Mouse (Mus musculus) spleen, postnatal 10 days (tissue): ENCODE measurements around the gene Chst10.
A peak's percentile ranks its signal among the peaks of the same experiment; 100 is the strongest.

Source experiments
- DNase-seq, 2 experiments: peaks; one replicate each; pipeline ENCODE4 v3.0.0; 2021 to 2022; ENCODE audit warnings: low spot score in 2 of 2

Chst10 gene

DNA sequence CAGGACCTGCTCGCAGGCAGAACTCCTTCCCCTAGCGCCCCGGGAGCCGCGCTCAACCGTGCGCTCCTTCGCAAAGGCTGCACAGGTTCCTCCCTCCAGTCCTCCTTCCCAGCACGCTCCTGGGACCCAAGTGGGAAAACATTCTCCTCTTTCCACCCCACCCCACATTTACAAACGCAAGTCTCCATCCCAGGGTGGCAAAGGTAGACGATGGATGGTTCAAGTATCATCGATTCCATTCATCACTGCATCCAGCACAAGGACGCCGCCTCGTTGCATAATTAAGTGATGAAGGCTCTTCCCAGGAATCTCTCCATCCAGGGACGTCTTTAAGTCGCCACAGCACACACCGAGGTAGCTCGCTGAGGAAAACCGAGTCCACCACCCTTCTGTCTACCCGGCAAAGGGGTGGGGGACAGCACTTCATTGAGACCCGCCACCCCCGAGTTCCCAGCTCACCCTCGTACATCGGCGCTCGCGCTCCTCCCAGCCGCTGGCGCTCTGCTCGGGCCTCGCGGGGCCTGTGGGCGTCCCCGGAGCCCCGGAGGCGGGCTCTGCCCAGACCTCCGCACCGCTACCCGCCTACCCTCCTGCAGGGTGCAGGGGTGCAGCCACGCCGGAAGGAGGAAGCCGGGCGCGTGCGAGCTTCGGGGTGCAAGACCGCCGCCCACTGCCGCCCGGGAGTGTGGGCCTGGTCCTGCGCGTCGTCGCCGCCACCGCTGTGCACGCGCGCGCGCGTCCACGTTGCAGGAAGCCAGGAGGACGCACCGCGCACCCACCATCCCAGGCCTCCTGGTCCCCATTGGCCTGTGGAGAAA is at the start of gene Chst10:
Gene Chst10 (minus strand): TSS at position 731 of the 818 bp plus-strand sequence.
- DNase-seq = peak; percentile 48 to 82

DNA sequence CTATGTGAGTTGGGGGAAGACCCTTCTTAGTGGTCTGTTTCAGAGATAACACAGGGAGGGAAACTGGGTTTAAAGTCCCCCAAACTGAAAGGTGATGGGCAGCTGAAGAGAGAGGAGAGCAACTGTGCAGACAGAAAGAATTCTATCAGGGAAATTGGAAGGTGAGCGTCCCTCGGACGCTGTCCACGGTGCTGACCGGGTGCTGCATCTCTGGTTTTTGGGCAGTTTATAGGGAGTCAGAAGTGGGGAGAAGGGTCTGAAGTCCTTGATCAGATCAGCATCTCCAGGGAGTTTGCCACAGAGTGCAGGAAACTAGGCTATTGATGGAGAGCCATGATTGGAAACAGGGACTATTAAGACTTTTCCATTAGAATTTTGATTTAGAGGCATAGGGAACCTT is 41.6 kb upstream of the Chst10 start:
- DNase-seq = peak in 1 of 2 experiments; percentile 32

DNA sequence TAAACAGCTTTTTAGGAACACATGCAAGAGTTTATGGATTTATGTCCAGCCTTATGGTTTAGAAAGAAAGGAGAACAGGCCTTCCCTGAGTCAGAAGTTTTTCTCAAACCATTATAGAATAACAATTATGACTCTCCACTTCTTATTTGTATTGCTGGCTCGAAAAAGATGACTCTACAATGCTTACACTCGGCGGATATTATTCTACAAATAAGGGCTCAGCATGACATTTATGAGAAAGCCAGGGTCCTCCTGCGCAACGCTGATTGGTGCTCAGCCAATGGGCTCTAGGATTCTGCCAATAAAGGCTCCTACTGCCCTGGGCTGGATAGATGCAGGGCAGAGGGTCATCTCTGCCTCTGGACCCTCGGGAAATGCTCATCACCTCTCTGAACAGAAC is 40.9 kb upstream of the Chst10 start, which contains the start of gene Nms:
Gene Nms (plus strand): TSS at position 301 of the 400 bp plus-strand sequence.
- no peak for DNase-seq

DNA sequence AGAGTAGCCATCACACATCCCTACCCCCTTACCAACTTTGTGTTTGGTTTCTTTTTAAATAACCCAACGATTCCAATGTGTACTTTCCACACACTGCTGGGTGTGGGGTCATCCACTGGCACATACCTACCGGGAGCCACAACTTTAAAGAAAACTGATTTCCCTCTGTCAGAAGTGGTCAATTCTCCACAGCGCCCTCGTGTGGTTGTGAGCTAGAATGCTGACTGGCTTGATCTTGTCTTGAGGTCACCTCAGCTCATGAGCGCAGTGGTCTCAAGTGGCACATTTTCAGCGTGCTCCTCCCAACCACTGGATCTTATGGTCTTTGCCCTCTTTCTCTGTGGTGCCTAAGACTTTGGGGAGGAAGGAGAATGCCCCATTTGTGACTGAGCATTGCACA is 38.8 kb upstream of the Chst10 start:
- DNase-seq = peak; percentile 9 to 55

DNA sequence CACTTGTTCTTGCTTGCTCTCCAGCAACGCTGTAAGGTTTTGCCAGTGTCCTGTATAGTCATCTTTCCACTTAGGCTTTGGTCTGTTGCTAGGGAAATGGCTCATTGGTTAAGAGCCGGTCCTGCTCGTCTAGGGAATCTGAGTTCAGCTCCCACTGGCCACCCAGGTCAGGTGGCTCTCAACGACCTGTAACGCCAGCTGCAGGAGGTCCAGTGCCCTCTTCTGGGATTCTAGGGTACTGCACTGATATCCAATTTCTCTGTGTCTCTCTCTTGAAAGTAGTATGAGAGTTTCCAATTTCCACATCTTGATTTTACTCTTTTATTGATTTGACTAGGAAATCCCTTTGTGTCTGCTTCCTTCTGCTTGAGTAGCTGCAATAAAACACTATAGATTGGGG is 36.7 kb upstream of the Chst10 start:
- DNase-seq = peak in 1 of 2 experiments; percentile 33

DNA sequence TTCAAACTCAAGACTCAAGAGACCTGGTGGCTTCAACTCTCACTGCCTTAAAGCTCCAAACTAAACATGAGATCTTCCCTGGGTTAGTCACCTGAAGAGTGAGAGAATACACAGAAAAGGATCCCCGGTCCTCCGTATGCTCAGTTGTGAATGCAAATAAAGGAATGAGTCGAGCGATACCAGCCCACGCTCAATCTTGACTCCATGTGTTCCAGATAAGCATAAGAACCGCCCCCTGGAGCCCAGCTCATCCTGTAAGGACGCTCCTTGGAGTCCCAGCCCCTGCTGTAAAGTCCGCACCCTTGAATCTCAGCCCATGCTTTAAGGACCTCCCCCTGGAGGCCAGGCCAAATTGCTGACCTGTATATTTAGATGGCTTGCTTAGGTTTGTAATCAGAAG is 32.8 kb upstream of the Chst10 start:
- no peak for DNase-seq

DNA sequence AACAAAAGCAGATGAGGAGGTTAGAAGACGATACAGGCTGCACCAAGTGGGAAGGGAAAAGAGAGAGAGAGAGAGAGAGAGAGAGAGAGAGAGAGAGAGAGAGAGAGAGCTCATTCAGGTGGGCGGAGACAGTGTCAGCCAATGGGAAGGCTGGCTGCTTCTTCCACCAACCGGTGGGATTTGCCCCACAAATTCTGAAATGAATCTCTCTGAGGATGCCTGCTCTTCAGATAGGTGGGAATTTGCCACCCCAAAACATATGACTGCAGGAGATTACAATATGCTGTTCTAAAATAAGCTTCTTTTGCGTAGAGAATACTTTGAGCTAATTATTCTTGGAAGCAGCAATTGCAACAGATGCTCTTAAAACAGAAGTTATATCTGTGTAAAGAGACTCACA is 31.5 kb upstream of the Chst10 start:
- DNase-seq = no peak

DNA sequence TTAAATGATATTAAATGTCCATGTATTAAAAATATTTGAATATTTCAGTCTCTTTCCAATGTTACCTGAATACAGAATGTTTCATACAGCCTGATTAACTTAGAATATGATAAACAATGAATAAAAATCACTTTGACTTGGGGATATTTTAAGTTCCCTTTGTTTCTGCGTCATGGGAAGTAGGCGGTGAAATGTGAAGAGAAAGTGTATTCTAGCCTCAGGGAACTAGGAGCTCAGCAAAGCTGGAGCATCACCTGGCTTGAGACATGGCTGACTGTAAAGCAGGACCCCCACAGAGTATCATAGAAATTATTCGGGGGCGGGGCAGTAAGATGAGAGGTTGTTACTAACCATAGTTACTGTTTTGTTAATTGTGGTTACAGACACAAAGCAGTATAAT is 31.0 kb upstream of the Chst10 start:
- no peak for DNase-seq

DNA sequence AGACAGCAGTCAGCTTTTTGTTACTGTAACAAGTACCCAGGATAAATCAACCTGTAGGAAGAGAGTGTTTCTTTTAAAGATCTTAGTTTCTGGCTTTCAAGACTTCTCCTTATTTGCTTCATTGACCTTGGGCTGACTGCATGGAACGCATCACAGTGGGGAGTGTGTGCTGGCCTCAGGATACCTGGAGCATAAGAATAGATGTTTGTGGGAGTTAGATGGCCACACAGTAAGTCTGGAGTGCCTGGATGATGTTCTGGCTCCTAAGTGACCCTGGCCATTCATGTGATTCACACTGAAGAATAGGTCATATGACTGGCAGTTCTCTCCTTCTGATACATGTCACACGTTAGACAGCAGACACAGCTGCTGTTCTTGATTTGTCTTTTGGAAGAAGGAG is 6.0 kb upstream of the Chst10 start:
- no peak for DNase-seq

DNA sequence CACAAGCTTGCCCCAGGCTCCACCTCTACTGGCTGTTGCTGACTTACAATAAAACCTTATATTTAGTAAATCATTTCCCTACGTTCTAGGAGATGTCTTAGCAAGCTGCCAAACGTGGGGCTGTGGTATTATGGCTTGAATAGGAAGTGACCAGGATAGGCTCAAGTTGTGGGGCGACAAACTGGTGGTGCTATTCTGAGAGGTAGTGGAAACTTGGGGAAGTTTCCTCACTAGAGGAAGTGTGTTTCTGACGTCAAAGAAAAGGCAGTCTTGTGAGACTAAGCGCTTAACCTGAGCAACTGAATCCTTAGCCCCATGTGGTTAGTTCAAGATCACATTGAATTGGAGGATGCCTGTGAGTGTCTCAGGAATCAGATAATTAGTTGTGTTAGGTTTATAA is 4.6 kb upstream of the Chst10 start:
- DNase-seq = no peak

DNA sequence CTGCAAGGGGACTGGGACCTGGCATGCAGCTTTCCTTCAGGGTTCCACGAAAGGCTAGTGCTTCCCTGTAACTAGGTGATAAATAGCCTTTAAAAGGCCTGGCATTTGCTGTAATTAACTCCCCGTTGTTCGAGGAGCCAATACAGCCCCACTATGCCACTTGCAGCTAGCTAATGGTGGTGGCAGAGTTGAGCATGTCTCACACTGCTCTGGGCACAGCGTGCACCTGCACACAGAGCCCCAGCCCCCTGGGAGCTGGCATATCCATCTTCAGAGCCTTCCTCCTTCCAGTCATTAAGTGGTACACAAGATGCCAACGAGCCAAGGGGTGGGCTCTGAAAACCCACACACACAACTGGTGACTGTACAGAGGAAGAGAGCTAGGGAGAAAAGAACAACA is 4.9 kb downstream of the Chst10 start:
- DNase-seq = no peak

DNA sequence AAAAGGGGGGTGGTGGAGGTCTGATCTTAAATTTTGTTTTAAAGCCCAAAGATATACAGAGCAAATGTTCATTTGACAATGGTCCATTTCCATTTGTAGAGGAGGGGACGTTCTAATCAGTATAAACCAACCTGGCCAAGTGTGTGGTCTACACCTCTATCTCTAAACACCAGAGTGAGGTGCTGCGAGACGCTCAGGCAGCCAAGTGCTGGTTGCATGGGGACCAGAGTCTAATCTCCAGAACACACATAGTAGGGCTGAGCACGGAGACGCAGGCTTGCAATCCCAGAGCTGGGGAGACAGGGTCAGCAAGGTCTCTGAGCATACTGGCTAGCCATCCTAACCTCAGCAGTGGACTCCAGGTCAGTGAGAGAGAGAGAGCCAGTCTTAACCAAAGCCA is 6.5 kb downstream of the Chst10 start:
- DNase-seq = no peak

DNA sequence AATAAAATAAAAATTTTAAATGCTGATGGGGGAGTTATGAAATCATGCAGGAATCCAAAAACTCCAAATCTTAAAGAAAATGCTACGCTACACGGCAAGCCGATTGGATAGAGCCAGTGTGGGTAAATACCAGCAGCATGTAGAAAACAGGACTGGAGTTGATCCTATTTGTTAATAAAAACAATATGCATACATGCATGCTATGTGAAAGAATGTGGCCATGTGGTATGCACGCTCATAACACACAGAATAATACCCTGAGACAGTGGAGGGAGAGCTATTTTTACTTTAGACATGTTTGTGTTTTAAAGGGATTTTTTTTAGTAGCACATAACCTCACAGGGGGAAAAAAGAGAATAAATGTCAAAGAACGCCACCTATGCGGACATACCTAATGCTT is 9.2 kb downstream of the Chst10 start:
- no peak for DNase-seq

DNA sequence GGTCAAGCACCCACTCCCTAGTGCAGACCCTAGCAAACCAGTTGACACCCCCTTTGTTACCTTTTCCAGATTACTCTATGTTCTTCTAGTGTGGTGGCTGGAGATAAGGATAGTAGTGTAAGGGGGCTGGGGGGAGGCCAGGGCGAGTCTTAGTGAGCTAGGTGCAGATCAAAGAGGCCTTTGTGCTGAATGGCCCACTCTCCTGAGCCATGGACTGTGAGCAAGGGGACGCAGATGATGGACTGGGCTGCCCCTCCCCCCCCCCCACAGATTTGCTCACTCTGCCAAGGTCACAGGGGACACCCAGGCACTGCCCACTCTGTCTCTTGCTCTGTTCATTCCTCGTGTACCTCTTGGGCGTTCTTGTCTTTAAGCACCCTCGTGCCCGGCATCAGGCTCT is 10.9 kb downstream of the Chst10 start:
- DNase-seq = no peak

DNA sequence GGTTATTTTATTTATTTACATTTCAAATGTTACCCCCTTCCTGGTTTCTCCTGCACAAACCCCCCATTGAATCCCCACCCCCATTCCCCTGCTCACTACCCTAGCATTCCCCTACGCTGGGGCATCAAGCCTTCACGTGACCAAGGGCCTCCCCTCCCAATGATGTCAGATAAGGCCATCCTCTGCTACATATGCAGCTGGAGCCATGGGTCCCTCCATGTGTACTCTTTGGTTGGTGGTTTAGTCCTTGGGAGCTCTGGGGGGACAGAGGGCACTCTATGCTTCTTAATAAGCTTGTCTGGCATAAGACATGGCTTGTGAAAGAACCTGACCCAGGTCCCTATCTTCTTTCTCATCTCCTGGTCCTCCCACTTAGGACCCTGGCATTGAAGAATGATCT is 11.4 kb downstream of the Chst10 start:
- no peak for DNase-seq

DNA sequence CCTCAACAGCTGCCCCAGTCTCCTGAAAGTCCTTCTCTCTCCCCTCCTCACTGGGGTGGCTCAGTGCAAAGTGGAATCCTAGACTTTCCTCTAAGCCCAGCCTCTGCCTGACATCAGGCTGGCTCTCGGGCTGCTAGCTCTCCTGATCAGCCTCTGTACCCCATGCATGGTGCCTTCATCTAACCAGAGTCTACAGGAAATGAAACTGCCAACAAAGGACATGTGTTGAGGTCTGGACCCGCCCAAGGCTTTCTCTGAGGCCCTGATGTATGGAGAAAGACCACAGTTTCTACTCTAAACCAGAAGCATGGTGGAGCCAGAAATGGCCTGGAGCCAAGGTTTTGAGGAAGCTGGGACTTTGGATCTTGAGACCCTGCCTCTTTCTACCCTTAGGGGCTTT is 12.0 kb downstream of the Chst10 start:
- peak in 1 of 2 experiments; percentile 30 for DNase-seq

DNA sequence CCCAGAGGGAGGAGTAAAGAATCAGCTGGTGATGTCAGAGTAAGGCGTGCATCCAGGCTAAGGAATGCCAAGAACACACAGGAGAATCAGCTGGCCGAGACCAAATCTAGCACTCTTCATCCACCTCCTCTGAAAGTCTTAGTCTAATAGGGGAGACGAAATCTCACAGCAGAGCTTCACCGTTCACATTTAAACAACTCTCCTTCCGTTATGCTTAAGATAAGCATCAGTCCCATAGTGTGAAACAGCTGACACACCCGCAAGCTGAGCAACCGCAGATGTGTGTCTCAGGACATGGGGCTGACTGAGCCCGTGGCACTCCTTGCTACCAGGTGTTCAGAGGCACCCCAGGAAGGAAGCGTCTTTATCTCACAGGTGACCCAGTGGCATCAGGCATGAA is 14.2 kb downstream of the Chst10 start:
- DNase-seq = no peak

DNA sequence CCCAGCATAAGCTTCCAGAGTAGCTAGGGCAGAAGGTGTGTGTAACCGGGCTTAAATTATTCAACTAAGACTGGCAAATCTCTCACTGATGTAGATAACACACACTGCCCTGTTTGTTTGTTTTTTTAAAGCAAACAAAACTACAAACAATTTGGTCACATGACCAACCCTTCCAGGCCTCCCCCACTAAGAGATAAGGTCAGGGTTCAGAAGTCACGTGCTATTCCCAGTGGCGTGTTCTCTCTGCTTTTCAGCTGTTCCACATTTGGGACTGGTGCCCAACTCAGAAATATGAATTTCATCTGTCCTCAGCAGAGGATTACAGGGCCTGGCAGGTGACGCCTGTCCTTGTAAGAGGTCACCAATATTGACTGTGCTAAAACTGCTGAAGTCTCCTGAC is 15.2 kb downstream of the Chst10 start:
- DNase-seq = no peak

DNA sequence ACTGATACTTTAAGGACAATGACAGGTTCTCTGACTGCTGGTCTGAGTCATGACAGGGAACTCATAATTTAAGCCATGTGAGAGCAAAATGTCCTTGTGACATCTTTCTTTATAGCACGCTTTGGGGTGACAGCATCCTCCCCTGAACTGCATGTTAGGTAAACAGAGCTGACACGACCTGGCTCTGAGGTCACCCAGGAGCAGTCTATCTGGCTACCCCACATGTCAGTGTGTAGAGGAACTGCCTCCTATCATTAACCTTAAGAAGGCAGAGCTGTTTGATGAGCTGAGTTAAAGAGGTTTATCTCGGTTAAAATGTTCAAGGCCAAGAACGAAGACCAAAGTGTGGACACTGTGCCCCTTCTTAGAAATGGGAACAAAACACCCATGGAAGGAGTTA is 16.6 kb downstream of the Chst10 start:
- no peak for DNase-seq

DNA sequence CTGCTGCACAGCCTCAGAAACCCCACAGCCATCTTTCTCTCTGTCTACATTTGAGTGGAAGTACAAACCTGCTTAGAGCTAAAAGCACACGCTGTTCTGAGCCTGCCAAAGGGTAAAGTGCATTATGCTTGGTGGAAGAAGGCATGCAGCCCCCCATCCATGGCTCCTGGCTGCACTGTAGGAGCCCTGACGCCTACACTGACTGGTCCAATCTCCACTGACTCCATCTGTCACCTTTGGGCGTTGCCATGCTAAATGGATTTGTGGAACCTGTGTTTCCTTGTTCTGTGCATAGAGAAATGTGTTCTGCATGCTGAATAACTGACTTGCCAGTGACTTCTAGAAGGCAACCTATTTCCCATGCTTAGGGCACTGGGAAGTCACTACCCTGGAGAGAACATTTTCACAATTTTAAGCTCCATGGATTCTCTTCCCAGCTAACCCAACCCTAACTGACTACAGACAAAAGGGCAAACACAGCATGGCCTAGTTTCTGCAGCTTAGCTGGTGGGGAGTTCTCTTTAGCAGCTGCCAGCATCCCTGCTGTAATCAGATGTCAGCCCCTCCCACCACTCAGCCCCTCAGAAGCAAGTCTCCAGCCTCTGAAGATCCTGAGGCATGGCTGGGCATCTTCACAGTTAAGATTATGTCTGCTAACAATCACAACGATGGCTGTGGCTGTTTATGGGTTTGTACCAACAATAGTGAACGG is 21.1 kb downstream of the Chst10 start:
- DNase-seq = no peak

DNA sequence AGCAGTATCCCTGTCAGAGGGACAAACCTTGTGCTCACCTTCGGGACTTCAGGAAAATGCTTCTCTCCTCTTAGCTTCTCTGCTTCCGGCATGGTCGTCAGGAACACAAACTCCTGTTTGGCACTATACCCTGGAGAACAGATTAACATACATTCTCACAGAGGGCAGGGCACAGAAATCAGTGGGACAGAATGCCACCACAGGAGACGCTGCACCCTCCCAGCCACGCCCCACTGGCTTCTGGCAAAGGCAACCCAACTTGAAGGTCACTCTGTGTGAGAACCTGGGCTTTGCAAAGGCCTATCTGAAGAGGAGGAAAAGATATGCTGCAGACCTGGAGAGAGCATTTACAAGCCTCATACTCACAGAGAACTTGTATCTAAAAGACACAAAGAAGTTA is 24.1 kb downstream of the Chst10 start:
- no peak for DNase-seq

DNA sequence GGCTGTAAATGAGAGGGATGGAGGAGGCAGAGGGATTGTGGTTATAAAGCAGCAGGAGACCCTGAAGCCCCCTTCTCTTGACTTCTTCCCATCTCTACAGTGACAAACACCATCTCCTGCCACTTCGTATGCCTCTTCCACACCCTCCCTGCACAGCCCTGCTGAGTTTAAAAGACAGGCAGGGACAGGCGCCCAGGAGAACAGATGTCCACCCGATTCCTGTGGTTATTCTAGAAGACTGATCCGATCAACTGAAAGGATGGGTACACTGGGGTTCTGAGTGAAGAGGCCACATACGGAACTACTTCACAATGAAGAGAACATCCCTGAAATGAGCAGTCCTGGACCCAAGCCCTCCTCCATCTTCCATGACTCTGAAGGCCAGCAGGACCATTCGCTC is 26.1 kb downstream of the Chst10 start:
- no peak for DNase-seq
